Mouse (Mus musculus) testis, adult 2 months (tissue): ENCODE measurements around the gene Ccdc187.

Experiments
- CTCF ChIP-seq: fragments of 200-500 bp; IDR thresholded peaks from 2 replicates; pipeline ENCODE4 v1.5.1; 2012; ENCODE audit warnings: low read depth, mild to moderate bottlenecking, inconsistent platforms, low read length, moderate library complexity; ENCODE audit not compliant: control insufficient read depth, insufficient read depth, insufficient replicate concordance
- POLR2A ChIP-seq: fragments of 200-500 bp; IDR thresholded peaks from 2 replicates; pipeline ENCODE4 v1.6.1; 2012; ENCODE audit warnings: low read depth, mild to moderate bottlenecking, inconsistent platforms, low read length, moderate library complexity; ENCODE audit not compliant: control insufficient read depth

- TF ChIP-seq CTCF (no peak), POLR2A (no peak)
Observed at GRCm38 (mm10) chr2:26299336-26299735, 5.0 kb upstream of the Ccdc187 start.
